Mouse (Mus musculus): ENCODE data around the gene Ssxb6. TPM values are rescaled to one million over a fixed set of nuclear protein-coding genes. Genes with fewer than 3 reads are reported as not detected.
"Not testable (repeated sequence)": the region's sequence is repeated elsewhere in the genome, so short reads cannot be mapped to it uniquely, and the experiment has no call there.

Gene Ssxb6
- not detected in 2 replicates for polyA plus RNA-seq (2016; fragmentation: Nextera tagmentation; extraction: Ambion mirVana)

DNA sequence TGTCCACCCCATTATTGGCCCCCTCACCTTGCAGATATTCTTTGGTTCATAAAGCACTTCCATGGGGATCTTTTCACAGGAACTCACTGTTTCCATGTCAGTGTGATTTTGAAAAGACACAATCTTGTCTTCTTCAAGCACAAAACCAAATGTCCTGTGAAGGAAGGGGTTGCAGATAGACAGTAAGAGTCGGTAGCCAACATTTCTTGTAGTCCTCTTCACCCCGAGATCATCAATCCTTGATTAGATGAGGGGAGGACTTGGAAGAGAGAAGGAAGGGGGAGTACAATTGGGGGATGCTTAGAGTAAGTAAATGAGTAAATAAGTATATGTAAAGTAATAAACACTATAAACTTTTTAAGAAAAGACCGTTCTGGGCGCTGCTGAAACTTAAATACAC lies at the start of gene Ssxb6:
Ssxb6 (minus strand) TSS at position 101 of the 400 bp plus-strand sequence.
- H3K27ac ChIP-seq (replicated peaks); H3K9me3 ChIP-seq; H3K36me3 ChIP-seq; H3K4me2 ChIP-seq (replicated peaks); ATAC-seq (ENCODE audit: low FRiP score, low read depth); H3K27me3 ChIP-seq; H3K4me1 ChIP-seq; H3K9ac ChIP-seq (replicated peaks); H3K4me3 ChIP-seq: not testable (repeated sequence)
- WGBS, result 68% methylated on average over 4 of the region's 4 CpGs

GRCm38 (mm10) chrX:8591716-8592115 lies 43.7 kb upstream of the Ssxb6 start, which contains the start of gene Ssxb3:
Gene Ssxb3 (minus strand): TSS chrX:8591816.
- not testable (repeated sequence) for H3K9ac ChIP-seq (replicated peaks); H3K27ac ChIP-seq (replicated peaks); H3K4me2 ChIP-seq (replicated peaks); H3K36me3 ChIP-seq; H3K4me3 ChIP-seq; H3K4me1 ChIP-seq; ATAC-seq (ENCODE audit: low FRiP score, low read depth); H3K27me3 ChIP-seq; H3K9me3 ChIP-seq
- whole genome bisulfite sequencing, result 35% methylated on average over 1 of the region's 1 CpGs

DNA sequence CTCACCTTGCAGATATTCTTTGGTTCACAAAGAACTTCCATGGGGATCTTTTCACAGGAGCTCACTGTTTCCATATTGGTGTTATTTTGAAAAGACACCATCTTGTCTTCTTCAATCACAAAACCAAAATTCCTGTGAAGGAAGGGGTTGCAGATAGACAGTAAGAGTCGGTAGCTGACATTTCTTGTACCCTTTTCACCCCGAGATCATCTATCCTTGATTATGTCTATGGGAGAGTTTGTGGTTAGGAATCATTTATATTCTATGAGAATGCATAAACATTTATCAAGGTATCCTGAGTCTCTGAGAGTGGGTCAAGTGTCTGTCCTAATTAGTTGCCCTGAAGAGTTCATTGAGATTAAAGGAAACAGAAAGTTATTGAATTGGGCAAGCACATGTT lies 23.2 kb downstream of the Ssxb6 start, which contains the start of gene Gm14459:
Gm14459 (minus strand) TSS at position 101 of the 400 bp plus-strand sequence.
- H3K36me3 ChIP-seq, result no peaks in the 10 kb centered on the region

More for the DNA sequence above, 23.2 kb downstream of the Ssxb6 start, which contains the start of gene Gm14459:
- WGBS, result 86% methylated on average over 2 of the region's 2 CpGs
- no peaks in the 10 kb centered on the region for H3K4me1 ChIP-seq
- no peak within 1 kb of the TSS for H3K4me3 ChIP-seq
- no peaks in the 10 kb centered on the region for H3K27me3 ChIP-seq
- no peak for ATAC-seq (ENCODE audit: low FRiP score, low read depth)
- no peak within 1 kb of the TSS for H3K4me2 ChIP-seq (replicated peaks)
- H3K27ac ChIP-seq (replicated peaks), result no peak within 1 kb of the TSS
- 0 out of 2 replicates have a peak, but pooled peaks cover 4% of the 10 kb centered on the region for H3K9me3 ChIP-seq
- no peak within 1 kb of the TSS for H3K9ac ChIP-seq (replicated peaks)

Other genes starting within 250 kb of the Ssxb6 start
- not detected in 2 replicates for gene Ssxb10, start 220.8 kb downstream of the Ssxb6 start, polyA plus RNA-seq (2016; fragmentation: Nextera tagmentation; extraction: Ambion mirVana)
- not detected in 2 replicates for gene Ssxb9, start 181.3 kb downstream of the Ssxb6 start, polyA plus RNA-seq (2016; fragmentation: Nextera tagmentation; extraction: Ambion mirVana)
- not detected in 2 replicates for gene Ssxb1, start 134.9 kb downstream of the Ssxb6 start, polyA plus RNA-seq (2016; fragmentation: Nextera tagmentation; extraction: Ambion mirVana)
- gene Ssxb2, start 86.5 kb downstream of the Ssxb6 start, polyA plus RNA-seq (2016; fragmentation: Nextera tagmentation; extraction: Ambion mirVana), result not detected in 2 replicates
- gene Gm14459, start 23.3 kb downstream of the Ssxb6 start, polyA plus RNA-seq (2016; fragmentation: Nextera tagmentation; extraction: Ambion mirVana), result not detected in 2 replicates
- gene Ssxb3, start 43.6 kb upstream of the Ssxb6 start, polyA plus RNA-seq (2016; fragmentation: Nextera tagmentation; extraction: Ambion mirVana), result not detected in 2 replicates
- gene Ssxb8, start 142.6 kb upstream of the Ssxb6 start, polyA plus RNA-seq (2016; fragmentation: Nextera tagmentation; extraction: Ambion mirVana), result not detected in 2 replicates
- not detected in 2 replicates for gene Ssx9, start 200.2 kb upstream of the Ssxb6 start, polyA plus RNA-seq (2016; fragmentation: Nextera tagmentation; extraction: Ambion mirVana)